Mouse (Mus musculus) hindbrain, embryonic 12.5 days (tissue): ENCODE measurements around the gene Klhdc9. TPM values are rescaled to one million over a fixed set of nuclear protein-coding genes. Genes with fewer than 3 reads are reported as not detected.
"Not testable (repeated sequence)": the region's sequence is repeated elsewhere in the genome, so short reads cannot be mapped to it uniquely, and the experiment has no call there.

ENCODE experiments used
- ATAC-seq: fragments of 200-750 bp; cut with Nextera tagmentation; 2 replicates; pipeline ENCODE4 v1.8.0; 2017; ENCODE audit warnings: moderate TSS enrichment; ENCODE audit not compliant: low FRiP score
- H3K27ac ChIP-seq: fragments of 300-500 bp; sonication (generic); 2 replicates; pipeline ENCODE4 v1.5.1; 2016; ENCODE audit warnings: mild to moderate bottlenecking
- H3K27me3 ChIP-seq: fragments of 300-500 bp; sonication (generic); 2 replicates; pipeline ENCODE4 v1.6.1; 2016; ENCODE audit warnings: mild to moderate bottlenecking
- H3K36me3 ChIP-seq: fragments of 300-500 bp; sonication (generic); 2 replicates; pipeline ENCODE4 v1.6.1; 2016; ENCODE audit warnings: mild to moderate bottlenecking
- H3K4me1 ChIP-seq: fragments of 300-500 bp; sonication (generic); 2 replicates; pipeline ENCODE4 v1.6.1; 2016
- H3K4me2 ChIP-seq: fragments of 300-500 bp; sonication (generic); replicated peaks from 2 replicates; pipeline ENCODE4 v1.6.1; 2016; ENCODE audit warnings: mild to moderate bottlenecking
- H3K4me3 ChIP-seq: fragments of 300-500 bp; sonication (generic); 2 replicates; pipeline ENCODE4 v1.5.1; 2016; ENCODE audit warnings: mild to moderate bottlenecking
- H3K9ac ChIP-seq: fragments of 300-500 bp; sonication (generic); 2 replicates; pipeline ENCODE4 v1.6.1; 2016; ENCODE audit warnings: mild to moderate bottlenecking, moderate library complexity
- H3K9me3 ChIP-seq: fragments of 300-500 bp; sonication (generic); replicated peaks from 2 replicates; pipeline ENCODE4 v1.6.1; 2016; ENCODE audit warnings: mild to moderate bottlenecking
- WGBS: fragments of 180-500 bp; shearing (Covaris S2); methylation state at CpG from one replicate; pipeline ENCODE4 v1.1.7; 2016; 5-methylcytosine and 5-hydroxymethylcytosine counted together
- polyA plus RNA-seq: library from polyadenylated mRNA; unstranded; fragments of >200 nt; fragmentation: Nextera tagmentation; extraction: Ambion mirVana; gene quantifications from 2 replicates; pipeline ENCODE4 v1.2.1, GENCODE M21; 2016

Gene Klhdc9
- polyA plus RNA-seq, 1 experiment from 2014 or later, result 2.0 TPM

- H3K4me3 ChIP-seq, result not testable (repeated sequence)
Measured at GRCm38 (mm10) chr1:171326588-171326987, 34.0 kb downstream of the Klhdc9 start.

GRCm38 (mm10) chr1:171325571-171325970, 35.0 kb downstream of the Klhdc9 start:
- no peak overlapping the region for H3K4me3 ChIP-seq
- no peak overlapping the region for H3K9ac ChIP-seq
- H3K36me3 ChIP-seq, result no peaks in the 10 kb centered on the region
- H3K27ac ChIP-seq, result no peak overlapping the region
- WGBS, result 78% methylated on average over 2 of the region's 2 CpGs
- H3K9me3 ChIP-seq, result no peaks in the 10 kb centered on the region
- H3K27me3 ChIP-seq, result no peaks in the 10 kb centered on the region
- H3K4me2 ChIP-seq, result no peak overlapping the region
- ATAC-seq, result no peak
- peaks cover 19% of the 10 kb centered on the region for H3K4me1 ChIP-seq

More at GRCm38 (mm10) chr1:171326588-171326987, 34.0 kb downstream of the Klhdc9 start:
- not testable (repeated sequence) for H3K27me3 ChIP-seq, H3K27ac ChIP-seq, H3K9ac ChIP-seq, H3K9me3 ChIP-seq, H3K36me3 ChIP-seq, H3K4me2 ChIP-seq, ATAC-seq
- H3K4me1 ChIP-seq, result peaks cover 28% of the 10 kb centered on the region
- WGBS, result 96% methylated on average over 4 of the region's 4 CpGs

GRCm38 (mm10) chr1:171322012-171322411, 38.6 kb downstream of the Klhdc9 start:
- Histone ChIP-seq H3K4me1 (no peaks in the 10 kb centered on the region; the same call in 1 of the 2 replicates), H3K36me3 (no peaks in the 10 kb centered on the region), H3K9me3 (no peaks in the 10 kb centered on the region), H3K9ac (no peak overlapping the region), H3K27me3 (no peaks in the 10 kb centered on the region), H3K4me3 (no peak overlapping the region), H3K27ac (no peak overlapping the region), H3K4me2 (no peak overlapping the region)
- 0 out of 2 replicates have a peak, but pooled peaks have one; percentile 46 for ATAC-seq
- 74% methylated on average over 1 of the region's 1 CpGs for WGBS

GRCm38 (mm10) chr1:171321415-171321814, 39.2 kb downstream of the Klhdc9 start:
- no peaks in the 10 kb centered on the region for H3K9me3 ChIP-seq
- no peak overlapping the region for H3K27ac ChIP-seq
- H3K9ac ChIP-seq, result no peak overlapping the region
- no peaks in the 10 kb centered on the region for H3K36me3 ChIP-seq
- no peaks in the 10 kb centered on the region for H3K27me3 ChIP-seq
- no peak overlapping the region for H3K4me2 ChIP-seq
- H3K4me3 ChIP-seq, result no peak overlapping the region
- ATAC-seq, result no peak
- H3K4me1 ChIP-seq, result no peaks in the 10 kb centered on the region

GRCm38 (mm10) chr1:171320151-171320550, 40.4 kb downstream of the Klhdc9 start:
- Histone ChIP-seq H3K4me1 (no peaks in the 10 kb centered on the region), H3K36me3 (no peaks in the 10 kb centered on the region), H3K4me3 (no peak overlapping the region), H3K27me3 (no peaks in the 10 kb centered on the region), H3K9ac (0 out of 2 replicates have a peak overlapping the region, but pooled peaks have one; percentile 18), H3K27ac (no peak overlapping the region), H3K9me3 (no peaks in the 10 kb centered on the region), H3K4me2 (no peak overlapping the region; the same call in 1 of the 2 replicates)
- no peak for ATAC-seq
- WGBS, result 17% methylated on average over 5 of the region's 5 CpGs

GRCm38 (mm10) chr1:171319748-171320147, 40.9 kb downstream of the Klhdc9 start:
- Histone ChIP-seq H3K36me3 (no peaks in the 10 kb centered on the region), H3K4me1 (no peaks in the 10 kb centered on the region), H3K27me3 (no peaks in the 10 kb centered on the region), H3K9me3 (no peaks in the 10 kb centered on the region), H3K4me2 (no peak overlapping the region; the same call in 1 of the 2 replicates), H3K27ac (no peak overlapping the region), H3K4me3 (no peak overlapping the region), H3K9ac (0 out of 2 replicates have a peak overlapping the region, but pooled peaks have one; percentile 18)
- 16% methylated on average over 7 of the region's 7 CpGs for WGBS
- ATAC-seq, result no peak

GRCm38 (mm10) chr1:171309321-171309720, 51.3 kb downstream of the Klhdc9 start:
- 0 out of 2 replicates have a peak, but pooled peaks cover 5% of the 10 kb centered on the region for H3K27me3 ChIP-seq
- no peak overlapping the region for H3K27ac ChIP-seq
- no peaks in the 10 kb centered on the region for H3K36me3 ChIP-seq
- WGBS, result 72% methylated on average over 2 of the region's 2 CpGs
- H3K4me2 ChIP-seq, result no peak overlapping the region
- no peaks in the 10 kb centered on the region for H3K9me3 ChIP-seq
- no peak overlapping the region for H3K4me3 ChIP-seq
- ATAC-seq, result no peak
- no peak overlapping the region for H3K9ac ChIP-seq
- H3K4me1 ChIP-seq, result no peaks in the 10 kb centered on the region

Other genes with a start within 250 kb of the Klhdc9 start
- 9.8 and 14.1 TPM in 2 replicates for gene Cfap126, start 246.9 kb downstream of the Klhdc9 start, polyA plus RNA-seq
- 214 and 218 TPM in 2 replicates for gene Sdhc, start 210.2 kb downstream of the Klhdc9 start, polyA plus RNA-seq
- gene Mpz, start 210.1 kb downstream of the Klhdc9 start, polyA plus RNA-seq, result 2.4 and 4.2 TPM in 2 replicates
- 22.8 and 28.7 TPM in 2 replicates for gene Pcp4l1, start 164.5 kb downstream of the Klhdc9 start, polyA plus RNA-seq
- 0.15 and 0.39 TPM in 2 replicates for gene Nr1i3, start 146.8 kb downstream of the Klhdc9 start, polyA plus RNA-seq
- gene Tomm40l, start 138.3 kb downstream of the Klhdc9 start, polyA plus RNA-seq, result 28.1 and 31.9 TPM in 2 replicates
- 2.7 and 4.2 TPM in 2 replicates for gene Apoa2, start 135.7 kb downstream of the Klhdc9 start, polyA plus RNA-seq
- 22.1 and 24.1 TPM in 2 replicates for gene Fcer1g, start 126.4 kb downstream of the Klhdc9 start, polyA plus RNA-seq
- gene Adamts4, start 110.4 kb downstream of the Klhdc9 start, polyA plus RNA-seq, result 8.5 and 10.6 TPM in 2 replicates
- gene Ndufs2, start 109.4 kb downstream of the Klhdc9 start, polyA plus RNA-seq, result 209 and 227 TPM in 2 replicates
- gene B4galt3, start 90.5 kb downstream of the Klhdc9 start, polyA plus RNA-seq, result 83.6 and 85.6 TPM in 2 replicates
- 60.5 and 60.9 TPM in 2 replicates for gene Ppox, start 79.6 kb downstream of the Klhdc9 start, polyA plus RNA-seq
- gene Usp21, start 72.8 kb downstream of the Klhdc9 start, polyA plus RNA-seq, result 114 and 117 TPM in 2 replicates
- 106 and 108 TPM in 2 replicates for gene Ufc1, start 65.8 kb downstream of the Klhdc9 start, polyA plus RNA-seq
- 54.6 and 58.9 TPM in 2 replicates for gene Dedd, start 31.7 kb downstream of the Klhdc9 start, polyA plus RNA-seq
- 47.4 and 48.1 TPM in 2 replicates for gene Nit1, start 15.2 kb downstream of the Klhdc9 start, polyA plus RNA-seq
- gene Pfdn2, start 15.1 kb downstream of the Klhdc9 start, polyA plus RNA-seq, result 134 and 149 TPM in 2 replicates
- gene Nectin4, start 9.3 kb upstream of the Klhdc9 start, polyA plus RNA-seq, result 1.6 and 1.7 TPM in 2 replicates
- 0.83 and 0.98 TPM in 2 replicates for gene Arhgap30, start 28.2 kb upstream of the Klhdc9 start, polyA plus RNA-seq
- 175 and 182 TPM in 2 replicates for gene Usf1, start 50.5 kb upstream of the Klhdc9 start, polyA plus RNA-seq
- gene Tstd1, start 58.1 kb upstream of the Klhdc9 start, polyA plus RNA-seq, result 8.1 and 9.4 TPM in 2 replicates
- gene F11r, start 76.7 kb upstream of the Klhdc9 start, polyA plus RNA-seq, result 14.5 and 18.6 TPM in 2 replicates
- gene Alyref2, start 142.7 kb upstream of the Klhdc9 start, polyA plus RNA-seq, result 21.0 and 26.1 TPM in 2 replicates
- not detected in 2 replicates for gene Itln1, start 174.5 kb upstream of the Klhdc9 start, polyA plus RNA-seq
- gene Cd244a, start 198.4 kb upstream of the Klhdc9 start, polyA plus RNA-seq, result 0.08 TPM in 1 of 2 replicates, not detected in the other
- not detected in 2 replicates for gene Ly9, start 246.6 kb upstream of the Klhdc9 start, polyA plus RNA-seq